Mouse (Mus musculus): ENCODE measurements at regions not wholly inside any gene's neighbourhood (a gene's known extent, or its start where the extent isn't known, plus 50 kb on each side); places are given as distances from the start of the nearest gene placed in this dataset.

DNA sequence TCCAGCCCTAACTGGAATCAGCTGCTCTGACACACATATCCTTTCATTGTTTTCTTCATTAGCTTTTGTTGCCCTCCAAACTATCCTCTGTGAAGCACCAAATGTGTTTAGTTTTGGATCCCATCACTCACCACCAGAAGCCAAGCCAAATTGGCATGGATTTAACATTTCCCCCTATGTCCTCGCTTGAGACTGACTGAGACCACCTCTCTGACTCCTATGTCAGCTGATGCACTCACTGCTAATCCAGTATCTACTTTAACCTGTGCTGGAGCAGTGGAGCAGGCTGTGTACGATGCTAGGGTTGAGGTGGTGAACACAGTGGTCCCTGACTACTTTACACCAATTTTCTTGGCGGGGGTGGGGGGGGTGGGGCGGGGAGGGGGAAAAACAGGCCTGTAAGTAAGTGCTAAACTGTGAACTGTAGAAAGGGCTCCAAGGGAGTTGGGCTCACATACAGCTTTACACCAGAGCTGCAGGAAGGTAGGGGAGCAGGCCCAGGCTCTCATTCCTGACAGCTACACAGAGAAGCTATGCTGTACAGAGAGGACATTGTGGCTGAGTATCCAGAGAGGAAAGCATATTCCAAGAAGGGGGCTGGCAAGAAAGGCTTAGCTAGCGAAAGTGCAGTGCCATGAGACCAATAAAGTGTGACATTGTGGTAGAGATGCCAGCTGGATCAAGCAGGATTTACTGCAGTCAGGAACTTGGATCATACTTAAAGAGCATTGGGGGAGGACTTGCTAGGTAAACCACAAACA, 87.9 kb upstream of the Arhgap21 start:
- TF ChIP-seq CTCF (conservative IDR thresholded peaks at IDR 0.05; ENCODE audit: insufficient read depth, insufficient read length, low read depth, low read length) (no peak), POLR2A (IDR thresholded peaks at IDR 0.05; ENCODE audit: low read depth, low read length) (no peak)

All from kidney, adult 2 months (tissue).